24 mouse cellular contexts compared by ENCODE assay signal in genomic region chr3:69360263-69360895, GRCm38 (mm10). TPM values are rescaled to one million over a fixed set of nuclear protein-coding genes. Genes with fewer than 3 reads are reported as not detected.
DNase-seq lines count a peak whose midpoint lies in the region; ATAC-seq and TF ChIP-seq lines count a peak whose summit lies in the region.
"Had no signal": no experiment of that assay in that cellular context is flagged by ENCODE, and none has a peak within 500 bp of the region (broad histone marks: within the 10 kb centered on the region; RNA-seq: fewer than 3 reads in every experiment).

No protein-coding gene starts in this region.

- peak; percentile 29 for DNase-seq in heart, adult 11 months
- DNase-seq in heart, adult 8-10 months (ENCODE audit: low spot score): no peak
- DNase-seq in midbrain, embryonic 11.5 days (ENCODE audit: low spot score, missing footprints): peak; percentile 8
- DNase-seq: adrenal gland, adult 8-10 months; adrenal gland, postnatal 14 days; adrenal gland, postnatal 36 days; B cell, adult 2 months; cerebellum, adult 11-12 months; cerebellum, adult 2 months; cerebellum, adult 9-10 months; cerebellum, postnatal 10 days; cerebellum, postnatal 25 days had no signal

- H3K4me2 ChIP-seq in intestine, embryonic 15.5 days (replicated peaks): no peak overlapping the region
- H3K4me2 ChIP-seq in intestine, postnatal 0 days (replicated peaks; ENCODE audit: low read depth): no peak overlapping the region
- no peak overlapping the region for H3K4me2 ChIP-seq in midbrain, embryonic 11.5 days
- no peak overlapping the region for H3K4me2 ChIP-seq in midbrain, embryonic 13.5 days (replicated peaks)
- H3K4me2 ChIP-seq: embryonic facial prominence, embryonic 12.5 days; forebrain, embryonic 13.5 days; forebrain, embryonic 15.5 days had no signal

- 63% methylated on average over 4 of the region's 4 CpGs for WGBS in intestine, embryonic 15.5 days
- WGBS in intestine, postnatal 0 days: 43% methylated on average over 4 of the region's 4 CpGs
- WGBS in midbrain, embryonic 11.5 days: 79% methylated on average over 4 of the region's 4 CpGs
- 77% methylated on average over 4 of the region's 4 CpGs for WGBS in midbrain, embryonic 13.5 days

- TF ChIP-seq CTCF in intestine, postnatal 0 days (IDR thresholded peaks at IDR 0.05; ENCODE audit: low read depth): no peak

- no peak overlapping the region for H3K27ac ChIP-seq in intestine, embryonic 15.5 days
- H3K27ac ChIP-seq in intestine, postnatal 0 days (ENCODE audit: low read depth, low read length): no peak overlapping the region
- no peak overlapping the region for H3K27ac ChIP-seq in midbrain, embryonic 11.5 days (ENCODE audit: low read depth, low read length)
- H3K27ac ChIP-seq in midbrain, embryonic 13.5 days: no peak overlapping the region
- H3K27ac ChIP-seq: embryonic facial prominence, embryonic 10.5 days; embryonic facial prominence, embryonic 12.5 days; forebrain, embryonic 13.5 days had no signal

- peak; percentile 76 for ATAC-seq in intestine, embryonic 15.5 days
- no peak for ATAC-seq in intestine, postnatal 0 days
- no peak for ATAC-seq in midbrain, embryonic 11.5 days (ENCODE audit: low FRiP score)
- ATAC-seq in midbrain, embryonic 13.5 days: no peak
- ATAC-seq: activated CD4-positive, CD25-positive, alpha-beta regulatory T cell, adult 4 months; CD4-positive, CD25-positive, alpha-beta regulatory T cell, adult 4 months; forebrain, embryonic 13.5 days; forebrain, embryonic 15.5 days; Patski had no signal

- H3K9ac ChIP-seq in intestine, embryonic 15.5 days: no peak overlapping the region
- no peak overlapping the region for H3K9ac ChIP-seq in intestine, postnatal 0 days (ENCODE audit: low read depth, low read length)
- H3K9ac ChIP-seq in midbrain, embryonic 11.5 days (ENCODE audit: low read length): no peak overlapping the region
- no peak overlapping the region for H3K9ac ChIP-seq in midbrain, embryonic 13.5 days (replicated peaks)
- H3K9ac ChIP-seq: embryonic facial prominence, embryonic 12.5 days; forebrain, embryonic 13.5 days; forebrain, embryonic 15.5 days had no signal

- no peaks in the 10 kb centered on the region for H3K27me3 ChIP-seq in intestine, embryonic 15.5 days (replicated peaks)
- H3K27me3 ChIP-seq in intestine, postnatal 0 days (replicated peaks; ENCODE audit: control insufficient read depth, insufficient read depth, low read length): no peaks in the 10 kb centered on the region
- no peaks in the 10 kb centered on the region for H3K27me3 ChIP-seq in midbrain, embryonic 11.5 days (ENCODE audit: control insufficient read depth, insufficient read depth, low read length)
- H3K27me3 ChIP-seq in midbrain, embryonic 13.5 days: no peaks in the 10 kb centered on the region
- H3K27me3 ChIP-seq: CH12.LX; embryonic facial prominence, embryonic 12.5 days; forebrain, embryonic 13.5 days; forebrain, embryonic 15.5 days; Patski had no signal

- H3K4me1 ChIP-seq in intestine, embryonic 15.5 days (replicated peaks): no peaks in the 10 kb centered on the region
- H3K4me1 ChIP-seq in intestine, postnatal 0 days (replicated peaks; ENCODE audit: control insufficient read depth, insufficient read depth, low read length): no peaks in the 10 kb centered on the region
- peaks cover 2% of the 10 kb centered on the region; the same call in 1 of the 2 replicates for H3K4me1 ChIP-seq in midbrain, embryonic 11.5 days (ENCODE audit: control insufficient read depth, insufficient read depth, low read length)
- peaks cover 33% of the 10 kb centered on the region for H3K4me1 ChIP-seq in midbrain, embryonic 13.5 days (replicated peaks)

- no peaks in the 10 kb centered on the region for H3K36me3 ChIP-seq in intestine, embryonic 15.5 days
- no peaks in the 10 kb centered on the region for H3K36me3 ChIP-seq in intestine, postnatal 0 days (ENCODE audit: control insufficient read depth, insufficient read depth)
- H3K36me3 ChIP-seq in midbrain, embryonic 11.5 days (ENCODE audit: control insufficient read depth, insufficient read depth, low read length): no peaks in the 10 kb centered on the region
- H3K36me3 ChIP-seq in midbrain, embryonic 13.5 days: no peaks in the 10 kb centered on the region
- H3K36me3 ChIP-seq: embryonic facial prominence, embryonic 10.5 days; embryonic facial prominence, embryonic 12.5 days; forebrain, embryonic 15.5 days; G1E had no signal

- H3K4me3 ChIP-seq in intestine, embryonic 15.5 days (replicated peaks): no peak overlapping the region
- H3K4me3 ChIP-seq in intestine, postnatal 0 days (ENCODE audit: low read depth, low read length): no peak overlapping the region
- no peak overlapping the region for H3K4me3 ChIP-seq in midbrain, embryonic 11.5 days (ENCODE audit: low read depth, low read length)
- no peak overlapping the region for H3K4me3 ChIP-seq in midbrain, embryonic 13.5 days (replicated peaks)
- H3K4me3 ChIP-seq: embryonic facial prominence, embryonic 10.5 days; embryonic facial prominence, embryonic 12.5 days; forebrain, embryonic 13.5 days; forebrain, embryonic 15.5 days had no signal

- no peaks in the 10 kb centered on the region for H3K9me3 ChIP-seq in intestine, embryonic 15.5 days
- H3K9me3 ChIP-seq in intestine, postnatal 0 days (ENCODE audit: control insufficient read depth): no peaks in the 10 kb centered on the region
- H3K9me3 ChIP-seq in midbrain, embryonic 11.5 days (ENCODE audit: control insufficient read depth, low read length): no peaks in the 10 kb centered on the region
- H3K9me3 ChIP-seq in midbrain, embryonic 13.5 days: no peaks in the 10 kb centered on the region
- H3K9me3 ChIP-seq: embryonic facial prominence, embryonic 10.5 days; embryonic facial prominence, embryonic 12.5 days; forebrain, embryonic 13.5 days; forebrain, embryonic 15.5 days; G1E had no signal

RNA-seq across cellular contexts. Expression of gene Ppm1l, which starts 43.7 kb away (rescaled TPM):
- 10 to 100 TPM; 27.1 to 35.0 (median 31.1) TPM for total RNA-seq in heart, adult 8-10 months (2022)
- polyA plus RNA-seq in intestine, embryonic 15.5 days (2015; fragmentation: Nextera tagmentation; extraction: Ambion mirVana): 4.9 and 5.8 TPM in 2 replicates
- polyA plus RNA-seq in intestine, postnatal 0 days (2015; fragmentation: Nextera tagmentation; extraction: Ambion mirVana): 2.8 and 3.0 TPM in 2 replicates
- polyA plus RNA-seq in midbrain, embryonic 11.5 days (2014; fragmentation: Nextera tagmentation; extraction: Ambion mirVana): 16.3 and 17.0 TPM in 2 replicates
- 20.9 and 23.8 TPM in 2 replicates for polyA plus RNA-seq in midbrain, embryonic 13.5 days (2015; fragmentation: Nextera tagmentation; extraction: Ambion mirVana)
